Mouse (Mus musculus) midbrain, embryonic 13.5 days (tissue): Measurements from ENCODE around the gene 1700013F07Rik. TPM values are rescaled to one million over a fixed set of nuclear protein-coding genes. Genes with fewer than 3 reads are reported as not detected.

Experiments used
- ATAC-seq: fragments of 200-750 bp; cut with Nextera tagmentation; 2 replicates; pipeline ENCODE4 v1.8.0; 2017; ENCODE audit warnings: mild to moderate bottlenecking, moderate TSS enrichment, moderate library complexity
- H3K27ac ChIP-seq: fragments of 300-500 bp; sonication (generic); 2 replicates; pipeline ENCODE4 v1.5.1; 2015; ENCODE audit warnings: inconsistent platforms, mild to moderate bottlenecking, moderate library complexity
- H3K27me3 ChIP-seq: fragments of 300-500 bp; sonication (generic); 2 replicates; pipeline ENCODE4 v1.6.1; 2015; ENCODE audit warnings: mild to moderate bottlenecking, inconsistent platforms
- H3K36me3 ChIP-seq: fragments of 300-500 bp; sonication (generic); 2 replicates; pipeline ENCODE4 v1.6.1; 2015; ENCODE audit warnings: mild to moderate bottlenecking, inconsistent platforms
- H3K4me1 ChIP-seq: fragments of 300-500 bp; sonication (generic); replicated peaks from 2 replicates; pipeline ENCODE4 v1.6.1; 2015; ENCODE audit warnings: inconsistent platforms
- H3K4me2 ChIP-seq: fragments of 300-500 bp; sonication (generic); replicated peaks from 2 replicates; pipeline ENCODE4 v1.6.1; 2015; ENCODE audit warnings: moderate library complexity, mild to moderate bottlenecking, inconsistent platforms
- H3K4me3 ChIP-seq: fragments of 300-500 bp; sonication (generic); replicated peaks from 2 replicates; pipeline ENCODE4 v1.5.1; 2015; ENCODE audit warnings: mild to moderate bottlenecking, inconsistent platforms
- H3K9ac ChIP-seq: fragments of 300-500 bp; sonication (generic); replicated peaks from 2 replicates; pipeline ENCODE4 v1.6.1; 2015; ENCODE audit warnings: mild to moderate bottlenecking, inconsistent platforms
- H3K9me3 ChIP-seq: fragments of 300-500 bp; sonication (generic); 2 replicates; pipeline ENCODE4 v1.6.1; 2016; ENCODE audit warnings: mild to moderate bottlenecking, inconsistent platforms
- WGBS: fragments of 180-500 bp; shearing (Covaris S2); methylation state at CpG from one replicate; pipeline ENCODE4 v1.1.7; 2015; 5-methylcytosine and 5-hydroxymethylcytosine counted together
- polyA plus RNA-seq: library from polyadenylated mRNA; unstranded; fragments of >200 nt; fragmentation: Nextera tagmentation; extraction: Ambion mirVana; gene quantifications from 2 replicates; pipeline ENCODE4 v1.2.1, GENCODE M21; 2015

Gene 1700013F07Rik
- polyA plus RNA-seq, 1 experiment from 2014 or later = 0.58 TPM

GRCm38 (mm10) chr3:108513465-108513864 is 20.5 kb upstream of the 1700013F07Rik start:
- ATAC-seq = no peak
- Histone ChIP-seq H3K36me3 (no peaks in the 10 kb centered on the region), H3K4me1 (peaks cover 13% of the 10 kb centered on the region; the same call in 1 of the 2 replicates), H3K9ac (no peak overlapping the region), H3K9me3 (no peaks in the 10 kb centered on the region), H3K4me2 (no peak overlapping the region), H3K4me3 (no peak overlapping the region), H3K27ac (no peak overlapping the region), H3K27me3 (no peaks in the 10 kb centered on the region)
- WGBS = 47% methylated on average over 3 of the region's 3 CpGs

- Histone ChIP-seq H3K4me1 (no peaks in the 10 kb centered on the region), H3K4me3 (no peak overlapping the region), H3K27me3 (no peaks in the 10 kb centered on the region), H3K4me2 (no peak overlapping the region), H3K27ac (no peak overlapping the region), H3K36me3 (no peaks in the 10 kb centered on the region), H3K9ac (no peak overlapping the region), H3K9me3 (no peaks in the 10 kb centered on the region)
- ATAC-seq = no peak
- WGBS = 58% methylated on average over 4 of the region's 4 CpGs
Observed at GRCm38 (mm10) chr3:108518276-108518675, 15.7 kb upstream of the 1700013F07Rik start.

- ATAC-seq = no peak
Observed at GRCm38 (mm10) chr3:108523415-108523814, 10.5 kb upstream of the 1700013F07Rik start.

GRCm38 (mm10) chr3:108528489-108528888 is 5.5 kb upstream of the 1700013F07Rik start:
- no peak overlapping the region for H3K9ac ChIP-seq
- no peak for ATAC-seq
- H3K27me3 ChIP-seq = no peaks in the 10 kb centered on the region
- no peaks in the 10 kb centered on the region for H3K4me1 ChIP-seq
- H3K4me3 ChIP-seq = no peak overlapping the region
- H3K36me3 ChIP-seq = no peaks in the 10 kb centered on the region
- 92% methylated on average over 8 of the region's 8 CpGs for WGBS
- H3K4me2 ChIP-seq = no peak overlapping the region
- H3K27ac ChIP-seq = no peak overlapping the region
- no peaks in the 10 kb centered on the region for H3K9me3 ChIP-seq

More at GRCm38 (mm10) chr3:108523415-108523814, 10.5 kb upstream of the 1700013F07Rik start:
- Histone ChIP-seq H3K4me2 (no peak overlapping the region), H3K9me3 (no peaks in the 10 kb centered on the region), H3K9ac (no peak overlapping the region), H3K4me1 (no peaks in the 10 kb centered on the region), H3K4me3 (no peak overlapping the region), H3K27me3 (no peaks in the 10 kb centered on the region), H3K27ac (no peak overlapping the region), H3K36me3 (no peaks in the 10 kb centered on the region)
- WGBS = 94% methylated on average over 4 of the region's 4 CpGs

GRCm38 (mm10) chr3:108533114-108533885 is 650 bp upstream of the 1700013F07Rik start:
- H3K9me3 ChIP-seq = no peaks in the 10 kb centered on the region

GRCm38 (mm10) chr3:108535896-108536516 is 2.1 kb downstream of the 1700013F07Rik start:
- WGBS = 6% methylated on average over 15 of the region's 15 CpGs
- peak; percentile 10; the same call in 1 of the 2 replicates for ATAC-seq

More at GRCm38 (mm10) chr3:108533114-108533885, 650 bp upstream of the 1700013F07Rik start:
- no peak for ATAC-seq
- H3K4me3 ChIP-seq = no peak overlapping the region
- no peak overlapping the region for H3K4me2 ChIP-seq
- no peak overlapping the region for H3K9ac ChIP-seq
- peaks cover 6% of the 10 kb centered on the region; the same call in 1 of the 2 replicates for H3K27me3 ChIP-seq
- no peak overlapping the region for H3K27ac ChIP-seq
- H3K36me3 ChIP-seq = no peaks in the 10 kb centered on the region
- H3K4me1 ChIP-seq = peaks cover 17% of the 10 kb centered on the region
- WGBS = 83% methylated on average over 9 of the region's 9 CpGs

GRCm38 (mm10) chr3:108536517-108537260 is 2.7 kb downstream of the 1700013F07Rik start, which contains the start of gene 5330417C22Rik:
TSS of gene 5330417C22Rik (minus strand) at chr3:108536536.
- Histone ChIP-seq H3K36me3 (no peaks in the 10 kb centered on the region), H3K4me1 (peaks cover 17% of the 10 kb centered on the region), H3K9ac (peak within 1 kb of the TSS; percentile 57), H3K4me3 (peak within 1 kb of the TSS; percentile 54), H3K27me3 (peaks cover 6% of the 10 kb centered on the region; the same call in 1 of the 2 replicates), H3K9me3 (no peaks in the 10 kb centered on the region), H3K27ac (peak within 1 kb of the TSS; percentile 72), H3K4me2 (peak within 1 kb of the TSS; percentile 90)
- peak; percentile 97 for ATAC-seq
- WGBS = under 1% methylated on average over 35 of the region's 35 CpGs

More at GRCm38 (mm10) chr3:108535896-108536516, 2.1 kb downstream of the 1700013F07Rik start:
- H3K36me3 ChIP-seq = no peaks in the 10 kb centered on the region
- H3K4me2 ChIP-seq = peak overlapping the region; percentile 90
- peak overlapping the region; percentile 72 for H3K27ac ChIP-seq
- peak overlapping the region; percentile 57 for H3K9ac ChIP-seq
- H3K9me3 ChIP-seq = no peaks in the 10 kb centered on the region
- peaks cover 6% of the 10 kb centered on the region; the same call in 1 of the 2 replicates for H3K27me3 ChIP-seq
- peak overlapping the region; percentile 54 for H3K4me3 ChIP-seq
- peaks cover 17% of the 10 kb centered on the region for H3K4me1 ChIP-seq

- Histone ChIP-seq H3K4me2 (peak overlapping the region; percentile 90), H3K4me1 (peaks cover 17% of the 10 kb centered on the region), H3K36me3 (no peaks in the 10 kb centered on the region), H3K27me3 (peaks cover 6% of the 10 kb centered on the region; the same call in 1 of the 2 replicates), H3K4me3 (peak overlapping the region; percentile 22), H3K27ac (peak overlapping the region; percentile 46; the same call in 1 of the 2 replicates), H3K9me3 (no peaks in the 10 kb centered on the region), H3K9ac (no peak overlapping the region)
- 6% methylated on average over 17 of the region's 17 CpGs for WGBS
- peak; percentile 55 for ATAC-seq
Observed at GRCm38 (mm10) chr3:108537303-108537702, 3.4 kb downstream of the 1700013F07Rik start.

GRCm38 (mm10) chr3:108542299-108542698 is 8.3 kb downstream of the 1700013F07Rik start:
- WGBS = 84% methylated on average over 11 of the region's 11 CpGs
- Histone ChIP-seq H3K27ac (no peak overlapping the region), H3K9ac (no peak overlapping the region), H3K27me3 (no peaks in the 10 kb centered on the region), H3K36me3 (no peaks in the 10 kb centered on the region), H3K4me3 (no peak overlapping the region), H3K4me2 (no peak overlapping the region), H3K4me1 (peaks cover 5% of the 10 kb centered on the region; the same call in 1 of the 2 replicates), H3K9me3 (no peaks in the 10 kb centered on the region)
- ATAC-seq = no peak

- H3K4me3 ChIP-seq = peak overlapping the region; percentile 74
- H3K36me3 ChIP-seq = peaks cover 23% of the 10 kb centered on the region
- H3K27ac ChIP-seq = peak overlapping the region; percentile 93
- under 1% methylated on average over 36 of the region's 42 CpGs for WGBS
- no peaks in the 10 kb centered on the region for H3K9me3 ChIP-seq
- H3K9ac ChIP-seq = peak overlapping the region; percentile 94
- ATAC-seq = peak; percentile 80
- no peaks in the 10 kb centered on the region for H3K27me3 ChIP-seq
- H3K4me2 ChIP-seq = peak overlapping the region; percentile 72
- H3K4me1 ChIP-seq = peaks cover 8% of the 10 kb centered on the region
Observed at GRCm38 (mm10) chr3:108554111-108554561, 20.2 kb downstream of the 1700013F07Rik start.

- WGBS = 20% methylated on average over 20 of the region's 22 CpGs
- peak overlapping the region; percentile 72 for H3K4me2 ChIP-seq
- H3K27ac ChIP-seq = peak overlapping the region; percentile 93
- no peaks in the 10 kb centered on the region for H3K27me3 ChIP-seq
- H3K9me3 ChIP-seq = no peaks in the 10 kb centered on the region
- peak overlapping the region; percentile 74 for H3K4me3 ChIP-seq
- H3K36me3 ChIP-seq = peaks cover 29% of the 10 kb centered on the region
- peaks cover 8% of the 10 kb centered on the region for H3K4me1 ChIP-seq
- H3K9ac ChIP-seq = peak overlapping the region; percentile 94
- peak; percentile 96 for ATAC-seq
Observed at GRCm38 (mm10) chr3:108554587-108555312, 20.8 kb downstream of the 1700013F07Rik start.
